Mouse (Mus musculus): ENCODE data around the gene BC004004. TPM values are rescaled to one million over a fixed set of nuclear protein-coding genes. Genes with fewer than 3 reads are reported as not detected.
A peak's percentile ranks its signal among the peaks of the same experiment; 100 is the strongest.

Gene BC004004
- total and polyA plus RNA-seq, 3 experiments, result 81.8 to 86.3 TPM; not detected in 1

GRCm38 (mm10) chr17:29322603-29322962 is 54.0 kb downstream of the BC004004 start:
- Histone ChIP-seq H3K27ac (ENCODE audit: control insufficient read depth, low read depth, low read length) (no peak overlapping the region), H3K9me3 (replicated peaks; ENCODE audit: insufficient read depth, low read length) (no peaks in the 10 kb centered on the region), H3K4me1 (ENCODE audit: control insufficient read depth in 1 of 2, insufficient read depth in 2 of 2, low read length in 2 of 2) (peaks cover 9 to 36% of the 10 kb centered on the region in 2 experiments; a peak in 3 of 4 replicates), H3K9ac (ENCODE audit: control insufficient read depth, low read depth, low read length, poor library complexity, severe bottlenecking) (no peak overlapping the region), H3K36me3 (ENCODE audit: control insufficient read depth in 1 of 2, insufficient read depth in 2 of 2, low read length in 2 of 2) (peaks cover 0 to 27% of the 10 kb centered on the region in 2 experiments; a peak in 2 of 4 replicates), H3K27me3 (ENCODE audit: control insufficient read depth in 1 of 2, insufficient read depth in 2 of 2, low read length in 2 of 2) (no peaks in the 10 kb centered on the region), H3K79me2 (ENCODE audit: control insufficient read depth, insufficient read depth, low read length, poor library complexity) (no peaks in the 10 kb centered on the region), H3K4me3 (ENCODE audit: control insufficient read depth in 1 of 2, insufficient read depth in 1 of 2, low read depth in 2 of 2, low read length in 2 of 2) (no peak overlapping the region)
- DNase-seq (ENCODE audit: low read depth, low spot score), result no peak
- TF ChIP-seq CHD2 (IDR thresholded peaks at IDR 0.05; ENCODE audit: low read length) (no peak), SMC3 (IDR thresholded peaks at IDR 0.05; ENCODE audit: low read depth, low read length) (no peak), E2F4 (IDR thresholded peaks at IDR 0.05; ENCODE audit: borderline replicate concordance, low read depth, low read length) (no peak), USF2 (IDR thresholded peaks at IDR 0.05; ENCODE audit: borderline replicate concordance in 1 of 2, insufficient read depth in 1 of 2, low read depth in 1 of 2, low read length in 2 of 2) (no peak), NELFE (IDR thresholded peaks at IDR 0.05; ENCODE audit: low read depth, low read length) (no peak), CHD1 (IDR thresholded peaks at IDR 0.05; ENCODE audit: low read depth, low read length) (no peak), TAL1 (IDR thresholded peaks at IDR 0.05; ENCODE audit: low read length) (no peak), RAD21 (IDR thresholded peaks at IDR 0.05; ENCODE audit: low read depth, low read length) (no peak), MAX (IDR thresholded peaks at IDR 0.05; ENCODE audit: low read length) (no peak), MAZ (IDR thresholded peaks at IDR 0.05; ENCODE audit: low read depth, low read length) (no peak), NRF1 (IDR thresholded peaks at IDR 0.05; ENCODE audit: insufficient read depth, low read depth, low read length, poor library complexity, severe bottlenecking) (no peak), EP300 (IDR thresholded peaks at IDR 0.05; ENCODE audit: low read depth in 1 of 2, low read length in 2 of 2) (no peak), KAT2A (conservative IDR thresholded peaks at IDR 0.05; ENCODE audit: low read depth, low read length) (no peak), POLR2AphosphoS5 (IDR thresholded peaks at IDR 0.05; ENCODE audit: borderline replicate concordance, low read depth, low read length) (no peak), ETS1 (IDR thresholded peaks at IDR 0.05; ENCODE audit: low read depth, low read length) (no peak), MEF2A (IDR thresholded peaks at IDR 0.05; ENCODE audit: extremely low read depth, insufficient replicate concordance, low read depth, low read length, poor library complexity, severe bottlenecking) (no peak), GABPA (IDR thresholded peaks at IDR 0.05; ENCODE audit: low read depth, low read length) (no peak)

GRCm38 (mm10) chr17:29323625-29324024 is 55.0 kb downstream of the BC004004 start:
- Histone ChIP-seq H3K9ac (ENCODE audit: control insufficient read depth, low read depth, low read length, poor library complexity, severe bottlenecking) (no peak overlapping the region), H3K4me1 (ENCODE audit: control insufficient read depth in 1 of 2, insufficient read depth in 2 of 2, low read length in 2 of 2) (peaks cover 7 to 28% of the 10 kb centered on the region in 2 experiments; a peak in 3 of 4 replicates), H3K27ac (ENCODE audit: control insufficient read depth, low read depth, low read length) (peak overlapping the region; percentile 26), H3K27me3 (ENCODE audit: control insufficient read depth in 1 of 2, insufficient read depth in 2 of 2, low read length in 2 of 2) (no peaks in the 10 kb centered on the region), H3K9me3 (replicated peaks; ENCODE audit: insufficient read depth, low read length) (no peaks in the 10 kb centered on the region), H3K4me3 (ENCODE audit: control insufficient read depth in 1 of 2, insufficient read depth in 1 of 2, low read depth in 2 of 2, low read length in 2 of 2) (no peak overlapping the region), H3K79me2 (ENCODE audit: control insufficient read depth, insufficient read depth, low read length, poor library complexity) (no peaks in the 10 kb centered on the region), H3K36me3 (ENCODE audit: control insufficient read depth in 1 of 2, insufficient read depth in 2 of 2, low read length in 2 of 2) (peaks cover 0 to 23% of the 10 kb centered on the region in 2 experiments; a peak in 2 of 4 replicates)
- DNase-seq (ENCODE audit: low read depth, low spot score), result peak; percentile 80
- no peak for TF ChIP-seq JUND (IDR thresholded peaks at IDR 0.05; ENCODE audit: low read depth, low read length)
- TF ChIP-seq NELFE (IDR thresholded peaks at IDR 0.05; ENCODE audit: low read depth, low read length), result no peak
- TF ChIP-seq SIN3A (IDR thresholded peaks at IDR 0.05; ENCODE audit: low read length), result no peak
- no peak for TF ChIP-seq ZMIZ1 (IDR thresholded peaks at IDR 0.05; ENCODE audit: low read depth, low read length)
- TF ChIP-seq RCOR1 (IDR thresholded peaks at IDR 0.05; ENCODE audit: low read depth, low read length), result no peak
- peak; percentile 51 to 61; a peak in 3 of 4 replicates for TF ChIP-seq EP300 (IDR thresholded peaks at IDR 0.05; ENCODE audit: low read depth in 1 of 2, low read length in 2 of 2)
- TF ChIP-seq HCFC1 (IDR thresholded peaks at IDR 0.05; ENCODE audit: low read depth, low read length), result no peak
- TF ChIP-seq POLR2AphosphoS5 (IDR thresholded peaks at IDR 0.05; ENCODE audit: borderline replicate concordance, low read depth, low read length), result no peak
- no peak for TF ChIP-seq ELF1 (IDR thresholded peaks at IDR 0.05; ENCODE audit: low read depth, low read length)
- TF ChIP-seq ZKSCAN1 (IDR thresholded peaks at IDR 0.05; ENCODE audit: low read depth, low read length), result no peak
- TF ChIP-seq USF1 (IDR thresholded peaks at IDR 0.05; ENCODE audit: low read depth, low read length), result no peak
- TF ChIP-seq MYB (IDR thresholded peaks at IDR 0.05; ENCODE audit: low read depth, low read length), result no peak
- no peak for TF ChIP-seq MYC (IDR thresholded peaks at IDR 0.05; ENCODE audit: low read depth, low read length)
- TF ChIP-seq TAL1 (IDR thresholded peaks at IDR 0.05; ENCODE audit: low read length), result peak; percentile 33
- peak; percentile 69; the same call in 1 of the 2 replicates for TF ChIP-seq MEF2A (IDR thresholded peaks at IDR 0.05; ENCODE audit: extremely low read depth, insufficient replicate concordance, low read depth, low read length, poor library complexity, severe bottlenecking)
- TF ChIP-seq ZNF384 (IDR thresholded peaks at IDR 0.05; ENCODE audit: low read depth, low read length), result peak; percentile 93
- no peak for TF ChIP-seq KAT2A (conservative IDR thresholded peaks at IDR 0.05; ENCODE audit: low read depth, low read length)
- TF ChIP-seq GATA1 (IDR thresholded peaks at IDR 0.05; ENCODE audit: low read depth, low read length), result peak; percentile 67
- TF ChIP-seq MAX (IDR thresholded peaks at IDR 0.05; ENCODE audit: low read length), result no peak
- TF ChIP-seq POLR2AphosphoS2 (IDR thresholded peaks at IDR 0.05; ENCODE audit: low read length), result no peak
- TF ChIP-seq POLR2A (IDR thresholded peaks at IDR 0.05; ENCODE audit: control insufficient read depth in 1 of 2, insufficient read depth in 1 of 2, low read depth in 1 of 2, low read length in 2 of 2, poor library complexity in 1 of 2), result no peak
- TF ChIP-seq ETS1 (IDR thresholded peaks at IDR 0.05; ENCODE audit: low read depth, low read length), result peak; percentile 55

Measured in MEL (cell line).